Mouse (Mus musculus) large intestine, adult 2 months (tissue): Measurements from ENCODE around the gene Numa1. TPM values are rescaled to one million over a fixed set of nuclear protein-coding genes. Genes with fewer than 3 reads are reported as not detected.
"Not testable (repeated sequence)": the region's sequence is repeated elsewhere in the genome, so short reads cannot be mapped to it uniquely, and the experiment has no call there.

ENCODE experiments used
- DNase-seq: peaks from one replicate; pipeline ENCODE4 v3.0.0-alpha.2; 2012; ENCODE audit warnings: low read depth, low spot score
- WGBS: fragments of 180-500 bp; shearing (Covaris S2); methylation state at CpG from one replicate; pipeline ENCODE4 v1.1.7; 2018; 5-methylcytosine and 5-hydroxymethylcytosine counted together
- polyA plus RNA-seq: library from polyadenylated mRNA; depleted of rRNA; stranded (reverse); fragments of >200 nt; gene quantifications from 2 replicates; pipeline ENCODE4 v1.2.3, GENCODE M21; 2012; rRNA removed

Gene Numa1
- polyA plus RNA-seq, 1 experiment: 44.7 TPM

DNA sequence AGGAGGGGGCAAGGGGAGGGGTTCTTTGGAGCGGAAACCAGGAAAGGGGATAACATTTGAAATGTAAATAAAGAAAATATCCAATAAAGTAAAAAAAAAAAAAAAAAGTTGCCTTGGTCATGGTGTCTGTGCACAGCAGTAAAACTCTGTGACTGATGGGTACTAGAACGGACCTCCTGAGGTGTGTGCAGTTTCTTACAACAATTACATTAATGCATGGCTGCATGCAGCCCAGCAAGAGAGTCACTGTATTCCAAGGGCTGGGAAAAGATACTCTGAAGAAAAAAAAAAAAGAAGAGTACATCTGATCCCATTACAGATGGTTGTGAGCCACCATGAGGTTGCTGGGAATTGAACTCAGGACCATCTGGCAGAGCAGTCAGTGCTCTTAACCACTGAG lies 87.0 kb downstream of the Numa1 start:
- 87% methylated on average over 2 of the region's 2 CpGs for WGBS

DNA sequence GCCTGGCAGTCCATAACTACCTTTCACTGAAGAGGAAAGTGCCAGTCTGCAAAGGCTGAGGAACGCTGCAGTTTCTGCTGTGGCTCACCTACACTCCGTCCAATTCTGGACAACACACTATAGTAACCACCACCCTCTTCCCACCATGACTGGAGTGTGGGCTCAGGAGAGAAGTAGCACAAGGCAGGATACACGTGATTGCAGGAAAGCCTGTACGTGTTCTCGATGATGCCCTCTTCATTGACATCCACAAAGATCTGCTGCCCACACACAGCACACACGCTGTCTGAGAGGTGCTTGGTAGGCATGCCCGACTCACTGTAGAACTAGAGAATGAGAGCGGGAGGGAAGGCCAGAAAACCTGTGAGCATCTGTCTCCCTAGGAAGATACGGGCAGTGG lies 89.9 kb downstream of the Numa1 start:
- DNase-seq: no peak
- 94% methylated on average over 9 of the region's 9 CpGs for WGBS

More for the DNA sequence above, 87.0 kb downstream of the Numa1 start:
- not testable (repeated sequence) for DNase-seq

DNA sequence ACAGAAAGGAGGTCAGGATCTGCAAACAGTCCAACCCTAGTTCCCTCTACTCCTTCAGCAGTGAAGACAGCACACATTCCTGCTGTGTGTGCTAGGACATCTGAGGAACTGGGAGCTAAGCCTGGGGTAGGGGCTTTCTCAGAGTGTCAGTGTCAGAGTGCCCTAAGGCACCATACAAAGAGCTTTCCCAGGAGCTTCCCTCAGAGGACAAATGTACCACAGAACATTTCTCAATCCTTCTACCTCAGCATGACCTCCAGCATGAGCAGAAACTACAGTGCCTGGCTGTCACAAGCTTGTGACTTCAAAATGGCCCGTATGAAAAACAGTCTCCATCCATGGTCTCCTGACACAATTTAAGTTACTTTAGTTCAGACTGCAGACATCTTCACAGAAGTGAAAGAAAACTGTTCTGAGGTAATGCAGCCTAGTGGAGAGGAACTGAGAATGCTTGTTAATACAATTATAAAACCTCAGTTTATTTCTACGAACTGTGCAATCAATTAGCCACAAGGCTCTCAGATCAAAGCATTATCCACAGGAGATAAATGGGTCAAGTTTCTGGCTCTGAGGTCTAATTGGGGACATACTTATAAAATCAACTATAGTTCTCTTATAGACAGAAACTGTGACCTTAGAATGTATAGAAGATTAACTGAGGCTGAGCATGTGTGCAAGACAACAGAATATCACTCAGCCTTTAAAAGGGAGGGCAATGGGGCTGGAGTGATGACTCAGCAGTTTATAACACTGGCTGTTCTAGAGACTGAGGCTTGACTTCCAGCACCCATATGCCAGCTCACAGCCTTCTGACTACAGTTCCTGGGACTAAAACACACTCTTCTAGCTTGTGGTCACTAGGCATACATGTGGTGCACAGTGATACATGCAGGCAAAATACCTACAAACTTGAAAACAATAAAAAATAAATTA lies 91.5 kb downstream of the Numa1 start:
- no peak for DNase-seq
- 86% methylated on average over 2 of the region's 2 CpGs for WGBS

DNA sequence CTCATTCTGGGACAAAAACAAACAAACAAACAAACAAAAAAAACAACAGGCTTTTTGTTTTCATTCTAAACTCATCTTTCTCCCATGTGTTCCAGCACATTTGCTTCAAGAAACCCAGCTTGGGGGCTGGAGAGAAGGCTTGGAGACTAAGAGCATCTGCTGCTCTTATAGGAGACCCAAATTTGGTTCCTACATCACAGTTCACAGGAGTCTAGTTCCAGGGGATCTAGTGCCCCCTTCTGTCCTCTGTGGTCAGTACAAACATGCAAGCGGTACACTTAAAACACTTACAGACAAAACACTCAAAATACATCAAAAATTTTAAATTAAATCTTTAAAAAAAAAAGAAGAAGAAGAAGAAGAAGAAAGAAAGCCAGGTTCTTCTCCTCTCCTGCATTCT lies 101.0 kb downstream of the Numa1 start:
- WGBS: 98% methylated on average over 1 of the region's 1 CpGs
- no peak for DNase-seq

DNA sequence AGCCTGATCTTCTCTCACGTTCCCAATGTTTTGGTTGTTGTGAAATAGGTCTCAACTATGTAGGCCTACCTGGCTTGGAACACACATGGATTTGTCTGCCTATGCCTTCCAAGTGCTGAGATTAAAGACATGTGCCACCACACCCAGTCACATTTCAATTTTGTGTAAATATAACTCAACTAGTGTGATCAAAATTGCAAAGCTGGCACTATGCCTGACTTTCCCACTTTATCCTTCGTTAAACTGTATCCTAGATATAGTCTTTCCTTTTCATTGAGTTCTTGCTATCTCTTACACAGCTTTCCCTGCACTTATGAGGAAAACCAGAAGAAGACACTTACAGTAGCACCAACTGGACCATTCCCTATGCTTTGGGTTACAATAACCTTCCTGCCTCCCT lies 101.6 kb downstream of the Numa1 start:
- 60% methylated on average over 2 of the region's 2 CpGs for WGBS
- no peak for DNase-seq

DNA sequence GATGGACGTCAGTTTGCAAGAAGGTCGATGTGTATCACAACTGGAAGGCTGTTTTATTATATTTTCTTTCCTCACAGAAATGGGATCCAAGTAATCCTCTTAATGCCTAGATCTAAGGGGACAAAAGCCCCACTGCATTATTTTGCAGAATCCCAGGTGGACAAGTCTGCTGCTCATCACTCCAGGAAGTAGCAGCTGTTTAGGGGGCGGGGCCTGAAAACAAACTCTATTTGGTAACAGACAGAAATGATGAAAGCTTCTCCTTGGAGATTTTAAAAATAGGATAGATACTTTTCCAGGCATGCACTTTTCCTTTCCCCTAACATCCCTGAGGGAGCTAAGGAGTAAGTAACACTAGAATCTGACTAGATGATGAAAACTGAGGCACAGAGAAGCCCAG lies 103.4 kb downstream of the Numa1 start:
- 85% methylated on average over 3 of the region's 3 CpGs for WGBS
- DNase-seq: no peak

DNA sequence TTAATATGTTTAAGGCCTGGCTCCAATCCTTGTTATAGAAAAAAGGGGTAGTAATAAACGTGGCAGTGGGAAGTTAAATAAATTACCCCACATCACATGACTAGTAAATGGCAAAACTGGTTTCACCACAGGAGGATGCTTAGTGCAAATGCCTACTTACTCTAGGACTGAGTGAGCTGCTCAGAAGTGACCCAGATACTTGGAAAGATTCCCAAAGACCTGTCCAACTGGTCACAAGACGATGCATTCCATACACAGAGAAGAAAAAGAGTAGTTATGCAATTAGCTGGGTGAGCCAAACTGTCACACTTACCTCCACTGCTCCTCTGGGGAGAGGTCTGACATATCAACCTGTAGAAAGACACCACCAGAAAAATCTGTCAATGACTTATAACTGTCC lies 108.4 kb downstream of the Numa1 start:
- WGBS: 20% methylated on average over 2 of the region's 2 CpGs
- DNase-seq: no peak

DNA sequence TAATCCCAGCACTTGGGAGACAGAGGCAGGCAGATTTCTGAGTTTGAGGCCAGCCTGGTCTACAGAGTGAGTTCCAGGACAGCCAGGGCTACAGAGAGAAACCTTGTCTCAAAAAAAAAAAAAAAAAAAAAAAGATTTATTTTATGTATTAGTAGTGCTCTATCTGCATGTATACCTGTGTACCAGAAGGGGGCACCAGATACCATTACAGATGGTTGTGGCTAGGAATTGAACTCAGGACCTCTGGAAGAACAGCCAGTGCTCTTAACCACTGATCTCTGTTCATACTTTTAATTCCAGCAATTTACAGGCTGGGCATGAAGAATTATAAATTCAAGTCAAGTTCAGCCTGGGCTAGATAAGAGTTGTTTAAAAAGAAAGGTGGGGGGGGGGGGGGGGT lies 114.6 kb downstream of the Numa1 start:
- DNase-seq: not testable (repeated sequence)

DNA sequence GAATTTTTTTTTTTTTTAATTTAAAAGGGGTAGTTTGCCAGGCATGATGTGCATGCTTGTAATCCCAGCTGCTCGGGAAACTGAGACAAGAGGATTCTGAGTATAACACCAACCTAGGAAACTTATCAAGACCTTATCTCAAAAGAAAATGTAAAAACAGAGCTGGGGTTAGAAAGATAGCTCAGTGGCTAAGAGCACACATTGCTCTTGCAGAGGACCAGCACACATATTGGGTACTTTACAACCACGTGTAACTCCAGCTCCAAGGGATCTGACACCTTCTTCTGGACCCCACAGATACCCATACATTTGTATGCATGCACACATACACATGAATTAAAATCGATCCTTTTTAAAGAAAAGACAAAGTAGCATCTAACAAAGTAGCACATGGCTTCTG lies 127.4 kb downstream of the Numa1 start:
- no peak for DNase-seq
- WGBS: 65% methylated on average over 3 of the region's 3 CpGs

DNA sequence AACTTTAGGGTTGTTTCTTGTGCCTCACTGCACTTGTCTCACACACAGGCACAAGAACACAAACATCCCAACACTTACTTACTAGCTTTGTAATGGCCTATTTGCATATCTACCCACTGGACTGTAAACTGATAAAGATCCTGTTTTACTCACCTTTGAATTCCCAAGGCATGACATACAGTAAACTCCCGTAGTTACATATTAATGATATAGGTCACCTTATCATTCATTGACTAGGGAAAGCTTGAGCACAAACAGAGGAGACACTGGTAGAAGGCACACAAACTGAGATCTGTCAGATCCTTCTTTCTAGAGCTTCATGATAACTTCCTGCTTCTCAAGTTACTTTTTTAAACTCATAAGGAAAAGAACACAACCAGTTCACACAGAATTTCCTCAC lies 128.3 kb downstream of the Numa1 start:
- DNase-seq: peak; percentile 70
- WGBS: 42% methylated on average over 1 of the region's 1 CpGs

DNA sequence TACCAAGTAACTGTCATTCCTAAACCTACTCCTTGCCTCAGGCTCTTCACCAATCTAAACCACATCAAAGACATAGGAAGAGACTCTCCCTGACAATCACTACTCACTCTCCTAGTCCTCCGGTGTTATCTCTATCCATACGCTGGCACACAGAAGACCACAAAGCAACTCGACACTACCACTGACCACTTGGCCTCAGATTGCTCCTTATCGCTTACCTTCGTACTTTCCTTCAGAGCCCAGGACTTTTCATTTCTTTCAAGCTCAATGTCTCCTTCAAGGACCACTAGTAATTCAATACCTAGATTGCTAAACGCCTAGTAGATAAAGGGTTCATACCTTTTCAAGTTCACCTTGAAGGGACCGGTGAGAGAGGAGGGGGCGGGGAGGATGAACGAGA lies 130.0 kb downstream of the Numa1 start:
- no peak for DNase-seq
- 57% methylated on average over 9 of the region's 9 CpGs for WGBS

Other genes with a start within 250 kb of the Numa1 start
- 0.41 and 0.45 TPM in 2 replicates for gene Phox2a, start 115.8 kb upstream of the Numa1 start, polyA plus RNA-seq
- gene Inppl1, start 95.9 kb upstream of the Numa1 start, polyA plus RNA-seq: 54.1 and 73.6 TPM in 2 replicates
- 2.8 and 5.6 TPM in 2 replicates for gene Folr2, start 76.9 kb upstream of the Numa1 start, polyA plus RNA-seq
- 46.4 and 67.7 TPM in 2 replicates for gene Anapc15, start 70.4 kb upstream of the Numa1 start, polyA plus RNA-seq
- 1.3 and 2.8 TPM in 2 replicates for gene Folr1, start 63.3 kb upstream of the Numa1 start, polyA plus RNA-seq
- gene Lamtor1, start 28.2 kb upstream of the Numa1 start, polyA plus RNA-seq: 185 and 198 TPM in 2 replicates
- 0.11 and 0.14 TPM in 2 replicates for gene Tomt, start 27.8 kb upstream of the Numa1 start, polyA plus RNA-seq
- gene Lrrc51, start 216 bp upstream of the Numa1 start, polyA plus RNA-seq: 6.3 and 6.8 TPM in 2 replicates
- gene Il18bp, start 84.6 kb downstream of the Numa1 start, polyA plus RNA-seq: 25.7 and 49.6 TPM in 2 replicates
- 39.9 and 70.6 TPM in 2 replicates for gene Rnf121, start 131.4 kb downstream of the Numa1 start, polyA plus RNA-seq
- gene Xndc1, start 131.4 kb downstream of the Numa1 start, polyA plus RNA-seq: 14.3 and 14.4 TPM in 2 replicates
- gene Xntrpc, start 131.6 kb downstream of the Numa1 start, polyA plus RNA-seq: 1.5 and 2.2 TPM in 2 replicates
- not detected in 2 replicates for gene Trpc2, start 149.0 kb downstream of the Numa1 start, polyA plus RNA-seq
- gene Art1, start 167.6 kb downstream of the Numa1 start, polyA plus RNA-seq: 0.09 TPM in 1 of 2 replicates, not detected in the other
- 0.24 and 0.29 TPM in 2 replicates for gene Art5, start 175.4 kb downstream of the Numa1 start, polyA plus RNA-seq
- gene Chrna10, start 182.7 kb downstream of the Numa1 start, polyA plus RNA-seq: 0.26 and 0.60 TPM in 2 replicates